Mouse (Mus musculus) brain, embryonic 14.5 days (tissue): Measurements from ENCODE around the gene Adam12. TPM values are rescaled to one million over a fixed set of nuclear protein-coding genes. Genes with fewer than 3 reads are reported as not detected.

Source experiments
- DNase-seq: peaks from one replicate; pipeline ENCODE4 v3.0.0-alpha.2; 2011; ENCODE audit warnings: low read depth
- CTCF ChIP-seq: fragments of 200-500 bp; IDR thresholded peaks from 2 replicates; pipeline ENCODE4 v1.5.1; 2012; ENCODE audit warnings: inconsistent platforms, mild to moderate bottlenecking, moderate library complexity, borderline replicate concordance; ENCODE audit not compliant: insufficient read depth, insufficient read length; ENCODE audit errors: extremely low read depth
- POLR2A ChIP-seq: fragments of 200-500 bp; IDR thresholded peaks from 2 replicates; pipeline ENCODE4 v1.6.1; 2012; ENCODE audit warnings: mild to moderate bottlenecking, inconsistent platforms, borderline replicate concordance; ENCODE audit not compliant: poor library complexity, insufficient read depth, insufficient read length, severe bottlenecking; ENCODE audit errors: extremely low read depth
- polyA plus RNA-seq: library from polyadenylated mRNA; depleted of rRNA; stranded (reverse); fragments of >200 nt; gene quantifications from 2 replicates; pipeline ENCODE4 v1.2.3, GENCODE M21; 2012

Adam12 gene
- polyA plus RNA-seq, 1 experiment, result 6.3 TPM

GRCm38 (mm10) chr7:134015226-134015625, 216.7 kb downstream of the Adam12 start:
- no peak for DNase-seq
- TF ChIP-seq CTCF, result no peak
- TF ChIP-seq POLR2A, result no peak

- DNase-seq, result peak; percentile 73
- no peak for TF ChIP-seq POLR2A
- TF ChIP-seq CTCF, result no peak
Measured at GRCm38 (mm10) chr7:134014733-134015132, 217.2 kb downstream of the Adam12 start.

GRCm38 (mm10) chr7:134009157-134009556, 222.8 kb downstream of the Adam12 start:
- no peak for DNase-seq

GRCm38 (mm10) chr7:134007942-134008361, 224.0 kb downstream of the Adam12 start:
- TF ChIP-seq POLR2A (no peak), CTCF (no peak)
- DNase-seq, result no peak

More at GRCm38 (mm10) chr7:134009157-134009556, 222.8 kb downstream of the Adam12 start:
- TF ChIP-seq CTCF, result no peak
- no peak for TF ChIP-seq POLR2A

GRCm38 (mm10) chr7:134001581-134001980, 230.4 kb downstream of the Adam12 start:
- DNase-seq, result no peak
- TF ChIP-seq POLR2A, result no peak
- no peak for TF ChIP-seq CTCF

GRCm38 (mm10) chr7:133990930-133991329, 241.0 kb downstream of the Adam12 start:
- no peak for TF ChIP-seq CTCF
- no peak for TF ChIP-seq POLR2A
- no peak for DNase-seq

GRCm38 (mm10) chr7:133988356-133988755, 243.6 kb downstream of the Adam12 start:
- TF ChIP-seq POLR2A (no peak), CTCF (no peak)
- DNase-seq, result no peak

GRCm38 (mm10) chr7:133986201-133986600, 245.7 kb downstream of the Adam12 start:
- no peak for TF ChIP-seq POLR2A
- no peak for TF ChIP-seq CTCF
- DNase-seq, result no peak

GRCm38 (mm10) chr7:133985648-133986047, 246.3 kb downstream of the Adam12 start:
- TF ChIP-seq POLR2A, result no peak
- TF ChIP-seq CTCF, result no peak
- DNase-seq, result no peak

- TF ChIP-seq CTCF, result no peak
- TF ChIP-seq POLR2A, result no peak
Measured at GRCm38 (mm10) chr7:133976388-133977122, 255.4 kb downstream of the Adam12 start.

GRCm38 (mm10) chr7:133971086-133971485, 260.9 kb downstream of the Adam12 start:
- TF ChIP-seq CTCF, result no peak
- no peak for TF ChIP-seq POLR2A

More at GRCm38 (mm10) chr7:133976388-133977122, 255.4 kb downstream of the Adam12 start:
- no peak for DNase-seq

GRCm38 (mm10) chr7:133970407-133970806, 261.5 kb downstream of the Adam12 start:
- TF ChIP-seq CTCF, result no peak
- no peak for TF ChIP-seq POLR2A
- no peak for DNase-seq

More at GRCm38 (mm10) chr7:133971086-133971485, 260.9 kb downstream of the Adam12 start:
- no peak for DNase-seq
